Mouse (Mus musculus): ENCODE data around the gene Agmat.
"Not testable (repeated sequence)": the region's sequence is repeated elsewhere in the genome, so short reads cannot be mapped to it uniquely, and the experiment has no call there.

The Agmat gene

GRCm38 (mm10) chr4:141771823-141772222 lies 25.4 kb downstream of the Agmat start:
- in situ Hi-C loops (cut with MboI, MseI): no loop called here

GRCm38 (mm10) chr4:141773019-141773418 lies 26.5 kb downstream of the Agmat start:
- in situ Hi-C loops (cut with MboI, MseI): not testable (repeated sequence)

GRCm38 (mm10) chr4:141779828-141780227 lies 33.4 kb downstream of the Agmat start:
- in situ Hi-C loops (cut with MboI, MseI): no loop called here

- in situ Hi-C loops (cut with MboI, MseI): no loop called here
Observed at GRCm38 (mm10) chr4:141781201-141781985, 34.9 kb downstream of the Agmat start.

GRCm38 (mm10) chr4:141784835-141785234 lies 38.4 kb downstream of the Agmat start:
- in situ Hi-C loops (cut with MboI, MseI): no loop called here

- in situ Hi-C loops (cut with MboI, MseI): no loop called here
Observed at GRCm38 (mm10) chr4:141786141-141786540, 39.7 kb downstream of the Agmat start.

GRCm38 (mm10) chr4:141787046-141787445 lies 40.6 kb downstream of the Agmat start:
- in situ Hi-C loops (cut with MboI, MseI): no loop called here

- in situ Hi-C loops (cut with MboI, MseI): no loop called here
Observed at GRCm38 (mm10) chr4:141787462-141787861, 41.0 kb downstream of the Agmat start.

GRCm38 (mm10) chr4:141789564-141790218 lies 43.2 kb downstream of the Agmat start:
- in situ Hi-C loops (cut with MboI, MseI): loop anchor here (10.0 kb wide), 1 partner anchor 65 kb away; the partner anchor contains the start of gene Ddi2

- in situ Hi-C loops (cut with MboI, MseI): loop anchor here (10.0 kb wide), 1 partner anchor 66 kb away; the partner anchor contains the start of gene Ddi2
Observed at GRCm38 (mm10) chr4:141790524-141790990, 44.1 kb downstream of the Agmat start, which contains the start of gene Dnajc16. Dnajc16 (minus strand) TSS chr4:141790931.

- in situ Hi-C loops (cut with MboI, MseI): loop anchor here (10.0 kb wide), 1 partner anchor 67 kb away; the partner anchor contains the start of gene Ddi2
Observed at GRCm38 (mm10) chr4:141791486-141791885, 45.0 kb downstream of the Agmat start.

GRCm38 (mm10) chr4:141791951-141792350 lies 45.5 kb downstream of the Agmat start:
- in situ Hi-C loops (cut with MboI, MseI): loop anchor here (10.0 kb wide), 1 partner anchor 67 kb away; the partner anchor contains the start of gene Ddi2

GRCm38 (mm10) chr4:141792554-141793281 lies 46.2 kb downstream of the Agmat start:
- in situ Hi-C loops (cut with MboI, MseI): loop anchor here (10.0 kb wide), 1 partner anchor 68 kb away; the partner anchor contains the start of gene Ddi2

GRCm38 (mm10) chr4:141793282-141794151 lies 47.0 kb downstream of the Agmat start, which contains the start of gene Casp9:
Casp9 (plus strand) TSS chr4:141793612.
- in situ Hi-C loops (cut with MboI, MseI): loop anchor here (10.0 kb wide), 1 partner anchor 69 kb away; the partner anchor contains the start of gene Ddi2

GRCm38 (mm10) chr4:141794152-141794535 lies 47.7 kb downstream of the Agmat start:
- in situ Hi-C loops (cut with MboI, MseI): loop anchor here (10.0 kb wide), 1 partner anchor 69 kb away; the partner anchor contains the start of gene Ddi2

- in situ Hi-C loops (cut with MboI, MseI): loop anchor here (10.0 kb wide), 1 partner anchor 72 kb away; the partner anchor contains the start of gene Ddi2
Observed at GRCm38 (mm10) chr4:141796356-141796755, 49.9 kb downstream of the Agmat start.

- in situ Hi-C loops (cut with MboI, MseI): loop anchor here (10.0 kb wide), 1 partner anchor 72 kb away; the partner anchor contains the start of gene Ddi2
Observed at GRCm38 (mm10) chr4:141796954-141797353, 50.5 kb downstream of the Agmat start.

- in situ Hi-C loops (cut with MboI, MseI): loop anchor here (10.0 kb wide), 1 partner anchor 73 kb away; the partner anchor contains the start of gene Ddi2
Observed at GRCm38 (mm10) chr4:141797545-141797944, 51.1 kb downstream of the Agmat start.

- in situ Hi-C loops (cut with MboI, MseI): no loop called here
Observed at GRCm38 (mm10) chr4:141804105-141804504, 57.6 kb downstream of the Agmat start.

GRCm38 (mm10) chr4:141805886-141806285 lies 59.4 kb downstream of the Agmat start:
- in situ Hi-C loops (cut with MboI, MseI): no loop called here
